Mouse (Mus musculus) natural killer cell, adult 2 months (primary cell): ENCODE measurements around the gene Gm49361.

Source experiments
- DNase-seq, 2 experiments: peaks; one replicate each; pipeline ENCODE4 v3.0.0; 2022; ENCODE audit warnings: low spot score in 2 of 2

The Gm49361 gene

DNA sequence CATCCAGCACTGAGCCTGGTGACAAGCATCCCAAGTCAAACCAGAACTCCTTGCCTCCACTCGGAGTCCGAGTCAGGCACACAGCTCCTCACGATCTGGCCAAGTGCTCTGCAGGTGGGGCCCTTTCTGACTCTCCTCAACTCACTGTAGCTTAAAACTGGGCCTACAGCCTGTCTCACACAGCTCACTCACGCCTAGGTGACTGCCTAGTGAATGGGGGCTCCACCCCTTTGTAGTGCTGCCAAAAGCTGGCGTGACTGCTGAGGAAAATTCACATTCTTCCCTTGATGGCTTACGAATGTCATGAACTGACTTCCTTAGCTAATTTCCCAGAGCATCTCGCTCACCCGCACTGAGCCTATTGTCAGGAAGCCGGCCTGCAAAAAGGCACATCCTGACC, 15.4 kb downstream of the Gm49361 start:
- no peak for DNase-seq

DNA sequence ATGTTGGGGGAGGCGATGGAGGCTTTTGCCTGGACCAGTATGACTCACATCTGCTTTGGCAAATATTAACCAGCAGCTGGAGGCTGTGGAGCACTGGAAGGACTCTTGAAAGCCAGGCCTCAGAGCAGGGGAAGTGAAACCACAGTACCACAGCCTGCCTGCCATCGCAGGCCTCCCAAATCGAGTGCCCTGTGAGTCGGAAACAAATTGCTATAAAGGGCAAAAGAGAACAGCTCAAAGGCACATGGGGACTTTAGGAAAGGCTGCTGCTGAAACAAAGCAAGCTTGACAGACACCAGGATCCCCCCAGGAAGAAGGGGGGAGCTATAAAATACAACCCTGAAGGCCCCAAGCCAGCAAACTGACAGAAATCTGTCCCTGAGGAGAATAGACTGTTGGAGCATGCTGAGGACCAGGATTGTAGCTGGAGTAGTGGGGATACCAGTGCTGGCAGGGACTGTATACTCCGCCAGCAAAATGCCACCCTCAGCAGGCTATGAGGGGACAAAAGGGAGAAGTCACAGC, 15.9 kb downstream of the Gm49361 start:
- DNase-seq: peak; percentile 35 to 67

DNA sequence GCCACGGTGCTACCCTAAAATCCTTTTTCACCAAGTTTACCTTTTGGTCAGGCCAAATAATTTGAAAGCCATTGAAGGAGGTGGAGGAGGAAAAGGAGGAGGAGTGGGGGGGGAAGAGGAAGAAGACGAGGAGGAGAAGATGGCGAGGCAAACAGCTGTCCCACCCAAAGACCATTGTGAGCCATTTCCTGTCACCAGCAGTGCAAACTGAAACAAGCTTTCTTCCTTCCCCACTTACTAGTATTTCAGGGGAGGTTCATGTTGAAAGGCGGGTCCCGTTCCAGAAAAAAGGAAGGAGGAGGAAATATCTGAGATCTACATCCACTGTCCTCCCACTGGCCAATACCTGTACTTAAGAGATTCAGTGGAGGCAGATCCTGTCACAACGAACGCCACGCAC, 16.5 kb downstream of the Gm49361 start:
- no peak for DNase-seq

DNA sequence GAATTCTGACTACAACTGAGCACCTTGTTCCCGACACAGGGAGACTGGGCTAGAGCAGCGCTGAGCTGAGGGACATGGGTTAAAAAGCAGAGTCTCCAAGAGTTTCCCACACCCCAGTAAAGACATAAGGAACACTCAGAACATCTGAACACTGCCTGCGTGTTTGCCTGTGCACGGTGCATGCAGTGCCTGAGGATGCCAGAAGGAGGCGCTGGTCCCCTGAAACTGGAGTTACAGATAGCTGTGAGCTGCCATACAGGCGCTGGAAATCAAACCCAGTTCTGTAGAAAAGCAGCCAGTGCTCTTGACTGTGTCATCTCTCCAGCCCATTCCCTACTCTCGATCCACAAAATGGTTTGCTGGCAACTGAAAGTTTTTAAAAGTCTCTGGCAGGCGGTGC, 19.7 kb downstream of the Gm49361 start:
- DNase-seq: peak in 1 of 2 experiments; percentile 44

DNA sequence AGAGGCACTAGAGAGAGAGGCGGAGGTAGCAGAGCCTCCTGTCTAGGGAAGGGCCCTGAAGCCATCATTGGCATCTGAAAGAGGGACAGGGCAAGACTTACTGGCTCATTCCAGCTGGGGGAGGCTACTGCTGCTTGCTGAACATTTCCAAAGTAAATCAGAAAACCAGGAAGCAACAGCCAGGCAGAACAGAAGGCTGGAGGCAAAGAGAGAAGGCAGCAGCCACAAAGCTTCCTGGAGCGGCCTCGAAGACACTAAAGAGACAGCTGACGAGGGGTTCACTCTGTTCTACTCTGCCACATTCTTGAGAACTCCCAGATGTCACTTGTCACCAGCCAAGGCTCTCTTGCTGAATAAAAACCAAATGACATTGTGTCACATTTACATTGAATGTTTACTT, 21.4 kb downstream of the Gm49361 start:
- DNase-seq: no peak

DNA sequence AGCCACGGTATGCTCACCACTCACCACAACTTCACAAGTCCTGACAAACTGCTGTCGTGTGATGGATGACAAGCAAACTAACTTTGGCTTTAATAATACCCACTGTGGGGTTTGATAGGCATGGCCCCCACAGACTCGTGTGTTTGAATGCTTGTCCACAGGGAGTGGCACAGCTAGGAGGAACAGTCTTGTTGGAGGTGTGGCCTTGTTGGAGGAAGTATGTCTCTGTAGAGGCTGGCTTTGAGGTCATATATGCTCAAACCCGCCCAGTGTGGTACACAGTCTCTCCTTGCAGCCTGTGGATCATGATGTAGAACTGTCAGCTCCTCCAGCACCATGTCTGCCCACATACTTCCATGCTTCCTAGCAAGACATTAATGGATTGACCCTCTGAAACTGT, 27.7 kb downstream of the Gm49361 start:
- peak in 1 of 2 experiments; percentile 23 for DNase-seq

DNA sequence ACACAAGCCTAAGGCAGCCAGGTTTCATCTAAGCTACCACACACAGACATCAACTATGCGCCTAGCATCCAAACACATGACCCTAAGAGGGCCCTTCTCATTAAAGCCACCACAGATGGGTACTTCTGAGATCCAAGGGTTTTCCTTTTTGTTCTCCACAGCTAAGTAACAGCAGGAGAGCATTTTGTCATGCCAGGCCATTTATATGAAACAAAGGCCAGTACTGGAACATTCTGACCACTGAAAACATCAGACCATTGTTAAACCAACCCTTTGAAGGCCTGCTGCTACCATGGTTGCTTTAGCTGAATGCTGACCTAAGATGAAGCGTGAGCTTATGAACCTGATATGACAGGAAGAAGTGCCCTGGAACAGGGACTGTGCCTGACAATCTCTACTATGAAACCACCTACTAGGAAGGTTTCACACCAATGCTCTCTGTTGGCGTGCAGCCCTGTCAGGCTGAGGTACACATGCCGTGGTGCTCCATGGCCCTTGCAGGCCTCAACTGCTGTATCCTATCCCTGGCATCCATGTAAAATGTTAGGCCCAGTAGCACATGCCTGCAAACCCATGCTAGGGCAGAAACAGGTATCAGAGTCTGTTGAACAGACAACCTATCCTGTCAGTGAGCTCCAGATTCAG, 29.2 kb downstream of the Gm49361 start:
- DNase-seq: no peak

DNA sequence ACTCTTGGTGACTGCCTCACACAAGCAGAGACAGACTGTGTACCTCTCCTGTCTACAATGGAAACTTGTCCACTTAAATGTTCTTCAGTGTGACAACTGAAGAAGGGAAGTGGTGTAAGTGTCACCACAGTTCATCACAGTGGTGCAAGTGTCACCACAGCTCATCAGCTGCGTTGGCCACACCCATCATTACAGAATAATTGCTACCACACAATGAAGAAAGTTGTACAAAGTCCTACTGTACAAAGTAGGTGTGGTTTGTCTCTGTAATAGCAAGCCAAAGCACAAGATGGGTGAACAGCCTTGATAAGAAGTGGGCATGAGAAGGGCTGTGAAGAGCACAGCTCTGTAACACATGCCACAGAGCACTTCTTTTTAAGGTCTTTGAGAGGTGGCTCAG, 33.0 kb downstream of the Gm49361 start:
- DNase-seq: peak; percentile 49 to 74

DNA sequence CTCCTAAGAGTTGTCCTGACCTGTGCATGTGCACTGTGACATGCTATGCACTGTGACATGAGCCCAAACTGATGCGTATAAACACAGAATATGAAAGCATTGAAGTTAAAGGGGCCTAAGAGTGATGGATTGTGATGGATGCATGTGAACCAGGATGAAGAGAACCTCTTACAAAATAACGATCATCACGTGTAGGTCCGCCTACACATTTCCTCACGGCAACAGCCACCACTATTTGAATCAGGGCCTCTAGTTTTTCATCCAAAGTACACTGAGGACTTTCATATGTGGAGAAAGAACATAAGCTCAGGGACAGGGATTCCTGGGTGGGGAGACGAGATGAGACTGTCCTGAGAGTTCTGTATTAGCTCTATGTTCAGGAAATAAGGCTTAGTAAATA, 34.8 kb downstream of the Gm49361 start:
- DNase-seq: no peak

DNA sequence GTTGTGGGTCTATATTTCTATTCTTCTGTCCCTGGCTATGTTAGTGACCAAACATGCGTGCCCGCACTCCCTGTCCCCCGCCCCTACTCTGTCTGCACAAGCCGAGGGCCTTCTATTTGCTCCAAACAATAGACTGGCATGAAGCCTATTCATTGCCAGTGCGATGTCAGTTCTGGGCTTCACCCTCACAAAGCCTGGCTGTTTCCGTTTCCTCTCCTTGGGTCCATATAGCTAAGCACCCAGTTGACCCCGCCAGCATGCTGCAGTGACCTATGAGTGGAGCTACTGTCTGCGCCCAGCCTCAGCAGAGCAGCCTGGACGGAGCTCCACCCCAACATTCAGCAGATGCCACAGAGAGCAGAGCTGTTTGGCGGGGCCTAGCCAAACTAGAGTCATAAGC, 36.7 kb downstream of the Gm49361 start:
- DNase-seq: no peak

DNA sequence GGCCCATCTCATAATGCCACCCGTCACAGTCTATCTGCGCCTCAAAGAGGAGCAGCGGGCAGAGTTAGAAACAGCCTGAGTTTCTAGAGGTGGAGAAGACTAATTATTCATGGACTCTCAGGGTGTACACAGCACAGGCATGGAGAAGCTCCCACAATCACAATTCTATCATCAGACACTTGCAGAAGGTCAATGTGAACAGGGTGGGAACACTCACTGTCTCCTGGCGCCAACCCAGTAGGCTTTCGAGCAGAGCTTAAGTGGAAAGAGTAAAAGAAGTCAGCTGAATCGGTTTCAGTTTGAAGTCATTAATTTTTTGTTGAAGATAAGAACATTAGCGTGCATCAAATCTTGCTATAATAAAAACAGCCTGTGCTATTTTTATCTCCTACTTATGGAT, 37.3 kb downstream of the Gm49361 start:
- DNase-seq: no peak

DNA sequence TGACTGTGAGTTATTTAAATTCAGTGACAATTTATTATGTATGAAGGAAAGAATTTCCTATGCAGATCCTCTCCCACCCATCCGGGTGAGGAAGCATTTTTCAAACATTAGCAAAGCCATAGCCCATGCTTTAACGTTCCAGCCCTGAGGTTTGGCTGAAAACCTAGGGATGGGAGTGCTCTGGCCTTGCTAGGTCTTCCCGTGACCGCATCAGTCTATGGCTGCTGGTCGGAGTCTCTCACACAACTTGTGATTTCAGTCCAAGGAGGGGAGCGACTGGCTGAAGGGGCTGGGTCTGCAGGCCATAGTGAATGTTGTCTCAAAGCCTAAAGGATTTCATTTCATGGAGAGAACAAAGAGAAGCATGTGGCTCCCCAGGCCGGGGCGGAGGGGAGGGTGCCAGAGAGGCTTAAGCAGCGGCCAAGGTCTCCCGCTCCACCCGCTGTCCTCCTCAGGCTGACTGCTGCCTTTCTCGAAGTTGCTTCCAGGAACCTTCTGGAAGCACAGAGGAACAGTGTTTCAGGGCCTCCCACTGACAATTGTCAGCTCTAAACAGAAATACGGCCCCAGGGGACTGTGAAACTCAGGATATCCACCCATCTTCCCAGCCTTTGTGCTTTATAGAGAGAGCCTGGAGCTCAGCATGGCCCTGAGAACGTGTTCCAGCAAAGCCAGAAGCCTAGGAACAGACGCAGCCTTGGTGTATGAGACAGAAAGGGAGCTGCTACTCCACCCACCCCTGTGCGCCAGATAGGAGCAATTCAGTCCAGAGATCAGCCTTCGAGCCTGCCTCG, 38.6 kb downstream of the Gm49361 start:
- no peak for DNase-seq

DNA sequence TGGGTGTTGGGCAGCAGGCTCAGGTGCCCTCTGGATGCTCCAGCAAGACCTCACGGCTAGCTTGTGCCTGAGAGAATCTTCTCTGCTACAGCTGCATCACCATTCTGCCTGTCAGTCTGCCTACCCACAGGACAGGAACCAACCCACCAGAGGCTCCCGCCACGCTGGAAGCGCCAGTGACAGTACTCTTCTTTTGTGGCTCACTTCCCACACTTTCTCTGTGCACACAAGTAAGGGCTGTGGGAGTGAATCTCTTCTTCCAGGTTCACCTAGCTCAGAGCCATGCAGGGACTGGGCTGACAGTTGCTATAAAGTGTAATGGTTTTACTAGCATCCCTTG, 39.2 kb downstream of the Gm49361 start:
- no peak for DNase-seq

DNA sequence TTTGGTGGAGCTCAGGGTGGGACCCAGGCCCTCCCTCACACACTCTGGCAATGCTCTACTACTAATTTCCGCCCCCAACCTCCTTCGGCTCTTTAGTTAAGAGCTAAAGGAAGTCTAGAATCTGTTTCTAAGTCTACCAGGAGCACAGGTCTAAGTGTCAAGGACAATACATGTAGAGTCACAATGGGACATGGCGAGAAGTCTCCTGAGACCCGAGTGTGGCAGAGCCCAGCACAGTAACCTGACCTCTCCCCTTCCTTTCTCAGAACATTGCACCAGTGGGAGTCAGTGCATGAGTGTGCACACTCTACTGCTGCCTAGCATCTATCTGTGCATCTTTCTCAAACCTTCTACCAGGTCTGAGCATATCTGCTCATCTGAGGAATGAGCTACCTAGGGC, 40.1 kb downstream of the Gm49361 start:
- no peak for DNase-seq

DNA sequence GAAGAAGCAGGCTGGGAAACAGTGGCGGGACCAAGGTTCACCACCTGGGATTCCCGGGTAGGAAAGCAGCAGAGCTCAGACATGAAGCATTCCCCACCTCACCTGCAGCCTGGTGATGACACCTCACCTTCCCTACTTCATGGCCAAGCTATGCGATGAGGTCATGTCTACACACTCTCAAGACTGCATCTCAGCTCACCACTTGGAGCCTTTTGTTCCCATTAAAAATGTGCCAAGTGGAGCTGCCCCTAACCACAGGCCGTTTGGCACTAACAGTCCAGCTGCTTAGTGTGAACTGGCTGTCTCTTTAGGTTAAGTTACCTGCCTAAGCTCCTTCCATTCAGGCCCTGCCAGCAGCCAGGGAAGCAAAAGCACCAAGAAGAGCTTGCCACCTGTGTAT, 40.8 kb downstream of the Gm49361 start:
- no peak for DNase-seq

DNA sequence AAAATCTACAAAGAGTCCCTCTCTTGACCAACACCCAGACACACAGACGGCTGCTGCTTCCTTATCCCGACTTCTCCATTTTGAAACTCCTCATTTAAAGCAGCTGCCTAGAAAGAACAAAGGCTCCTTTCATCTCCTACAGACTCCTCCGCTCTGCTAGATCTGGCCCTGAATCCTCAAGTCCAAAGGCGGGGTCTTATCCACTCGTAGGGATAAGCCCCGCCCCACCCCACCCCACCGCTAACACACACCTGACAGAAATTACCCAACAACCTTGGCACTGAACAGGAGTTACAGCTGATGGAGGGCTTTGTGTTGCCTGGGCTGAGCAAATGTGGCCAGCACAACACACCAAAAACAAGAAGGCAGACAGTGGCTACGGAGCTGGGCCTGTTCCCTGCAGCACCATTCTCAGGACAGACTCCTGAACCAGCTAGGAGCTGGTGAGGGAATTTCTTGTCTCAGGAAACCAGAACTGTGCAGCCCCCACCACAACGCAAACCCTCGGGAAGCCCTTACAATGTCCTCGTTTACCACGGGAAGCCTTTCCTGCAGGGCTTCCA, 43.9 kb downstream of the Gm49361 start:
- DNase-seq: no peak

DNA sequence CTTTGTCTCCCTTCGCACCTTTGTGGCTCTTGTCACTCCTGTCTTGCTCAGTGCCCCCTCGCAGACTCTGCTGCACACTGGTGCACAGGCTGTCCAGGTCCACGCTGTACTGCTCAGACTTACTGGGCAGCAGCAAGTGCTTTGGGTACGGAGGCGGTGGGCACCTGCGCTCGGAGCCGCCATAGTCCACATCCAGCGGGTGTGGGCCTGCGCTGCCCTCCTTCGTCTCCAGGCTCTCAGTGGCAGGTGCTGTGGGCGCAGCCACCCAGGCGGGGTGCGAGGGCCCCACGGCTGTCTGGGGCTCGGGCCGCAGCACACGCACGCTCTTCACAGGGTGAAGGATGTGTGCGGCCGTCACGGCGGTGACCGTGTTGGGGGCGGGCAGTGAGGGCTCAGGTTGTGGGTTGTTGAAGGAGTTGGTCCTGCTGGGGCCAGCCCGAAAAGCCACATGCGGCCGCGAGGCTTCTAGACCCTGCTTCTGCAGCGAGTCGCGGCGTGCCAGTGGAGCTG, 46.4 kb downstream of the Gm49361 start:
- no peak for DNase-seq

DNA sequence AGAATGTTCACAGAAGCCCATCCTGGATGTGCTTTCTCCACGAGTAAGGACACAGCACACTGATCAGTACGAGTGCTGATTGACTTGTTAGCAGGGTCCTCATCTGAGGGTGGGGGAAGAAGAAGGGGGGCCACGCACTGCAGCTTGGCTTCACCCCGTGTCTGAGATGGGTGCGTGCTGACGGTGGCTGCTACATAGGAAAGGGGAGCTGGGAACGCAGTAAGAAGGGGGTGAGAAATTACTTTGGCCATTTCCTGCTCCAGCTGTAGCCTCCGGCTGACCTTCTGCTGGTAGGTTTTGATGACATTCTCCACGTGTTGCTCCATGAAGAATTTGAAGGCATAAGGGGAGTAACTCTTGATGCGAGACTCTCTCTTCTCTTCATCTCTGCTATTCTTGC, 46.9 kb downstream of the Gm49361 start:
- no peak for DNase-seq

DNA sequence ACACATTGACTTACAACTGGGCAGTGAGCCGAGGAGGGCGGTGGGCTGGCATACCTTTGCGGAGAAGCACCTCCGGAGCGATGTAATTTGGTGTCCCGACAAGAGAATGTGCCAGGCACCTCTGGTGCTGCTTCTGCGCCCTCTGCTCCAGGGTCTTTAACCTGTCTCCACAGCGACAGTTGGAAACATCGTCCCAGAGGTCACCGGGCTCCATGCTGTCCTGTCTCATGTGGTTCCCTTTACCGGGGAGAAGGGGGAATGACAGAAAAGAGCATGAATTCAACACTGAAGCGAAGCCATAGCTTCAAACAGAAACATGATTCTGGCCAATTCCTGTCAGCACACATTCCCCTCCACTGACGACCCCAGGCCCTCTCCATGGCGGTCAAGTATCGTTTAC, 49.8 kb downstream of the Gm49361 start:
- DNase-seq: no peak

DNA sequence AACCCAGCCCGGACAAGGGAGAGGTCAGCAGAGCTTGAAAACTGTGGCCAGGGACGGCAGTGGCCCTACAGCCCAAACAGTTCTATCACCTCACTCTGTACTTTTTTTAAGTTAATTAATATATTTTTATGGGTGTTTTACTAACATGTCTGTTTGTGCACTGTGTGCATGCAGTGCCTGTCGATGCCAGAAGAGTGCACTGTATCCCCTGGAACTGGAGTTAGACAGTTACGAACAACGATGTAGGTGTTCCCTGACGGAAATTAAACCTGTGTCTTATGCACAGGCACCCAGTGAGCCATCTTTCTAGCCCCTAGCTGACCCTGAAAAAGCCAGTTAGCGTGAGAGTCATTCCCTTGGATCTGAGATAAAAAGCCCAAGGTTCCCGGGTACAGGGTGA, 50.4 kb downstream of the Gm49361 start:
- no peak for DNase-seq

DNA sequence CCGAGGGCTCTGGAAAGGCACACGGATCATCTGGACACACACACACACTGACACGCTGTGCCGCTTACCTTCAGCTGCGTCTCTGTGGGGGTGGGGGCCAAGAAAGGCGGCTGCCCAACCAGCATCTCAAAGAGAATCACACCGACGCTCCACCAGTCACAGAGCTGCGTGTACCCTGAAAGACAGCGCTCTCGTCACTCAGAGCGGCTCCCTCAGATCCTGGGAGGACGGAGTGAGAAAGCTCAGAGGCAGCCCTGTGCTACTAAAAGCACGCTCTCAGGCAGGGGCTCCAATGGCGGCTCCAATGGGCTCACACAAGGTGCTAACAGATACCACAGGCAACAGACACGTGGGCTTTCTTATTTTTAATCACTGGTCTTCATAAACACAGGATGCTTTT, 51.7 kb downstream of the Gm49361 start:
- DNase-seq: no peak

DNA sequence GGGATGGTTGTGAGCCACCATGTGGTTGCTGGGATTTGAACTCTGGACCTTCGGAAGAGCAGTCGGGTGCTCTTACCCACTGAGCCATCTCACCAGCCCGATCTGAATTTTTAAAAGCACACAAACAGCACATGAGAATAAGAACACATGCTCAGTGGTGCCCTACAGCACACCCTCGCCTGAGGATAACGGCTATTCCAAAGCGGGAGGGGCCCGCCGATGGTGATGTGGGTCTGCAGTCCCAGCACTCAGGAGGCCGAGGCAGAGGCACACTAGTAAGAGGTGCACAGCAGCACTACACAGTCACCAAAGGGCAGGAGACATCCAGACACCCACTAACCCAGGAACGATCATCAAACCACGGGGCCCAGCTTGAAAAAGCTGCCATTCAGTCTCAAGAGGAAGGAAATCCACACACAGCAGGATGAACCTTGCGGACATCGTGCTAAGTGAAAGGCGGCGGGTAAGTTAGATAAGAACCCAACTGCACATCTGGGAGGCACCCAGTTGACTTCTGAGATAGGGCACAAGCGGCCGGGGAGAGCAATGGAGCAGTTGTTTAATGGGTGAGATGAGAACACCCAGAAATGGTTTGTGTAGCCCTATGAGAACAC, 53.3 kb downstream of the Gm49361 start:
- DNase-seq: no peak

DNA sequence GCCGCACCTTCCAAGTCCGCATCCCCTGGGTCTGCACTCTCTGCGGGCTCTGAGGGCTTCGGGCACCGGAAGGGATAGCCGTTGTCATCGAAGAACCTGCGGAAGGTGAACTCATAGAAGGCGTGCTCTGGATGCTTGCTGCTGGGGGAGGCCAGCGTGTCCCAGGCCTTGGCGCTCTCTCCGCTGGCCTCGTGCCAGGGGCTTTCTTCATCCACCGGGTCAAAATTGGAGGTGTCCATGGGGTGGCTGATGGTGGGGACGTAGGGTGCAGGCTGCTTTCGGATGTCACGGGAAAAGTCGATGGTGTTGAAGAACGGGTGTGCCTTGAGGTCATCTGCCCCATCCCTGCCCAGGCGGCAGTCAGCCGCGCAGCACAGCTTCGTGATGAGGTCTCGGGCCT, 54.6 kb downstream of the Gm49361 start:
- DNase-seq: no peak
